Mouse (Mus musculus) myocyte (in vitro differentiated cells): ENCODE data around the gene Gys2.

Experiments
- CEBPB ChIP-seq: IDR thresholded peaks from 2 replicates; pipeline ENCODE4 v1.6.1; 2011; ENCODE audit warnings: mild to moderate bottlenecking, moderate library complexity; ENCODE audit not compliant: poor library complexity, insufficient read depth, severe bottlenecking
- MAX ChIP-seq: IDR thresholded peaks from one replicate; pipeline ENCODE4 v1.6.1; 2011; ENCODE audit warnings: low read depth, mild to moderate bottlenecking, control low read depth
- POLR2A ChIP-seq: IDR thresholded peaks from one replicate; pipeline ENCODE4 v1.6.1; 2011; ENCODE audit warnings: low read depth, mild to moderate bottlenecking, control low read depth, moderate library complexity; ENCODE audit not compliant: insufficient read length
- POLR2AphosphoS2 ChIP-seq: IDR thresholded peaks from one replicate; pipeline ENCODE4 v1.6.1; 2011; ENCODE audit warnings: low read depth, control low read depth; ENCODE audit not compliant: insufficient read length
- REST ChIP-seq: IDR thresholded peaks from one replicate; pipeline ENCODE4 v1.6.1; 2011; ENCODE audit warnings: mild to moderate bottlenecking, control low read depth, moderate library complexity; ENCODE audit not compliant: insufficient read depth, insufficient read length
- TCF12 ChIP-seq: IDR thresholded peaks from one replicate; pipeline ENCODE4 v1.6.1; 2011; ENCODE audit warnings: mild to moderate bottlenecking, control low read depth; ENCODE audit not compliant: poor library complexity, insufficient read depth, severe bottlenecking
- USF1 ChIP-seq: IDR thresholded peaks from one replicate; pipeline ENCODE4 v1.6.1; 2011; ENCODE audit warnings: low read depth, mild to moderate bottlenecking, control low read depth, moderate library complexity

DNA sequence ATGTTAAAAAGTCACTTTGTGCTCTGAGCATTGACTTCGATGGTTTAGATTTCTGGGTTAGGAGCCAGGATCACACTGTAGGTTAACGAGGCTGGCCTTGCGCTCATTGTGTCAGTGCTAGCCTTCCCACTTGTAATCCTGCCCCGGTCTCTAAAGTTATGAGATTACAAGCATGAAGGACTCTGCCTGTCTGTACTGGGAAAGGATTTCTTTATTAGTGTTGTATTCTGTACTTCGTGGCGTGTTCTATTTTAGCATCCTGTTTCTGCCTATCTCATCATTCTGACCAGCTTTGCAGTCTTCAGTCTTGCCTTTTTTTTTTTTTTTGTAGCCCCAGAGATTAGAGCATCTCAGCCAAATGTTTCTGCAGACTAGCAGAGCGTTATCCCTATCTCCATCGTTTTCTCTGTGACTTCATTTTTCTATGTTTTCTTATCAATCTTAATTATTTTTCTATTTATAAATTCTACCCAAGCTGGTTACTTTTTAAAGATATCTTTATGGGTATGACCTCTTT lies 85.1 kb downstream of the Gys2 start:
- TF ChIP-seq USF1 (no peak), CEBPB (no peak), POLR2A (no peak), POLR2AphosphoS2 (no peak), TCF12 (no peak), REST (no peak), MAX (no peak)
